Mouse (Mus musculus) brain, embryonic 14.5 days (tissue): ENCODE measurements around the gene Gm28051.

ENCODE experiments used
- CTCF ChIP-seq: fragments of 200-500 bp; IDR thresholded peaks from 2 replicates; pipeline ENCODE4 v1.5.1; 2012; ENCODE audit warnings: inconsistent platforms, mild to moderate bottlenecking, moderate library complexity, borderline replicate concordance; ENCODE audit not compliant: insufficient read depth, insufficient read length; ENCODE audit errors: extremely low read depth
- POLR2A ChIP-seq: fragments of 200-500 bp; IDR thresholded peaks from 2 replicates; pipeline ENCODE4 v1.6.1; 2012; ENCODE audit warnings: mild to moderate bottlenecking, inconsistent platforms, borderline replicate concordance; ENCODE audit not compliant: poor library complexity, insufficient read depth, insufficient read length, severe bottlenecking; ENCODE audit errors: extremely low read depth

- TF ChIP-seq CTCF (no peak), POLR2A (no peak)
Observed at GRCm38 (mm10) chr12:102748256-102748655, 9.3 kb downstream of the Gm28051 start.
